Mouse (Mus musculus) intestine, embryonic 16.5 days (tissue): ENCODE measurements around the gene Tmem232. TPM values are rescaled to one million over a fixed set of nuclear protein-coding genes. Genes with fewer than 3 reads are reported as not detected.
"Not testable (repeated sequence)": the region's sequence is repeated elsewhere in the genome, so short reads cannot be mapped to it uniquely, and the experiment has no call there.

Experiments used
- ATAC-seq: fragments of 200-750 bp; cut with Nextera tagmentation; 2 replicates; pipeline ENCODE4 v1.8.0; 2017; ENCODE audit warnings: moderate TSS enrichment, moderate library complexity
- H3K27ac ChIP-seq: fragments of 300-500 bp; sonication (generic); 2 replicates; pipeline ENCODE4 v1.5.1; 2014; ENCODE audit warnings: mild to moderate bottlenecking, low read length
- H3K27me3 ChIP-seq: fragments of 300-500 bp; sonication (generic); replicated peaks from 2 replicates; pipeline ENCODE4 v1.6.1; 2014; ENCODE audit warnings: low read length, control low read depth, mixed read lengths; ENCODE audit not compliant: control insufficient read depth, insufficient read depth
- H3K36me3 ChIP-seq: fragments of 300-500 bp; sonication (generic); 2 replicates; pipeline ENCODE4 v1.6.1; 2014; ENCODE audit warnings: low read length, control low read depth; ENCODE audit not compliant: control insufficient read depth, insufficient read depth
- H3K4me1 ChIP-seq: fragments of 300-500 bp; sonication (generic); 2 replicates; pipeline ENCODE4 v1.6.1; 2014; ENCODE audit warnings: low read length, control low read depth, mixed read lengths; ENCODE audit not compliant: control insufficient read depth, insufficient read depth
- H3K4me2 ChIP-seq: fragments of 300-500 bp; sonication (generic); 2 replicates; pipeline ENCODE4 v1.6.1; 2014; ENCODE audit warnings: low read depth, low read length, control low read depth
- H3K4me3 ChIP-seq: fragments of 300-500 bp; sonication (generic); 2 replicates; pipeline ENCODE4 v1.5.1; 2014; ENCODE audit warnings: mild to moderate bottlenecking, low read length
- H3K9ac ChIP-seq: fragments of 300-500 bp; sonication (generic); 2 replicates; pipeline ENCODE4 v1.6.1; 2014; ENCODE audit warnings: low read depth, low read length
- H3K9me3 ChIP-seq: fragments of 300-500 bp; sonication (generic); 2 replicates; pipeline ENCODE4 v1.6.1; 2016; ENCODE audit warnings: low read length, control low read depth; ENCODE audit not compliant: control insufficient read depth
- WGBS: fragments of 180-500 bp; shearing (Covaris S2); extraction: QIAGEN DNeasy Blood & Tissue Kit; methylation state at CpG from one replicate; pipeline ENCODE4 v1.1.7; 2014; 5-methylcytosine and 5-hydroxymethylcytosine counted together
- polyA plus RNA-seq: library from polyadenylated mRNA; unstranded; fragments of >200 nt; fragmentation: Nextera tagmentation; extraction: Ambion mirVana; gene quantifications from 2 replicates; pipeline ENCODE4 v1.2.1, GENCODE M21; 2015

Gene Tmem232
- polyA plus RNA-seq, 1 experiment from 2014 or later, result not detected

DNA sequence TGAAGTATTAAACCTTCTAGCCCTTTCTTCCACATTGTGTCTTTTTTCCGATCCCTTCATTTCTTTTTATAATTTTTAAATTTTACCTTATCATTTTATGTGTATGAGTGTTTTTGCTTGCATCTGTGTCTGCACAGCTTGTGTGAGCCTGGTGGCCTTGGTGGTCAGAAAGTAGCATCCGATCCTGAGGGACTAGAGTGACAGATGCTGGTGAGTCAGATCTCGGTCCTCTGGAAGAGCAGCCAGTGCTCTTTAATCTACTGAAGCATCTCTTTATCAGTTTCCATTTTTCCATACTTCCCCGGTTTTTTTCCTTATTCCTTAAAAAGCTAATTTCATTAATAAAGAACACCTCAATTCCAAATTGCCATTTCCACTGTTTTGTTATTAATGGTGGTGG lies 9.8 kb upstream of the Tmem232 start:
- no peaks in the 10 kb centered on the region for H3K36me3 ChIP-seq
- ATAC-seq, result no peak
- no peak overlapping the region for H3K27ac ChIP-seq
- no peaks in the 10 kb centered on the region for H3K4me1 ChIP-seq
- no peaks in the 10 kb centered on the region; the same call in 1 of the 2 replicates for H3K27me3 ChIP-seq
- H3K4me2 ChIP-seq, result no peak overlapping the region
- no peaks in the 10 kb centered on the region for H3K9me3 ChIP-seq
- no peak overlapping the region for H3K4me3 ChIP-seq
- 87% methylated on average over 4 of the region's 4 CpGs for WGBS
- no peak overlapping the region for H3K9ac ChIP-seq

DNA sequence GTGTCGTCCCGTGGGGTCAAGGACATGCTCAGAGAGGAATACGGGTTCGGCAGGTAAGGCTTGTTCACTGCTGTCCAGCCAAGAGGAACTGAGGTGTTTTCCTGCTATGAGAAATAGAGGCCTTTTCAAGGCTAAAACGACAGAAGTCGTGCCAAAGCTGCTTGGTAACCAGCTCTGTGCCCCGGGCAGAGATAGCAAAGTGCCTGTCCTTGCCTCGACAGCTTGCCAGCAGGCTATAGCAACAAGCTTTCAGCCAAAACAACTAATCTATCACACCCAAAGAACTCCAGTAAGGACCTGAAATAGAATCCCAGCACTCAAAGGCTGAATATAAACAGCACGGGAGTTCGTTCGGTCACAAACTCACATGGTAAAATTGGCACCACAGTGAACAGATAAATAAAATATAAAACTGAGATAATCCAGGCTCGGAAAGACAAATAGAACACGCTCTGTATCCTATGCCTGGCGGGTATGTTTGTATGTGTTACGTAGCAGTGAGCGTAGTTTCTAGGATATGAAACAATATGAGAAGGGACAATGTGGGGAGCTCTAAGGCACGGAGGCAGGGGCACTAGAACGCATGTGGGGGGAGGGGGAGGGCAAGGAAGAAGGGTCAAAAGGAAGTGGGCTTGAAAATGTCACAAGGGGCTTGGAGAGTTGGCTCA lies 8.2 kb upstream of the Tmem232 start:
- peak; percentile 46 for ATAC-seq

DNA sequence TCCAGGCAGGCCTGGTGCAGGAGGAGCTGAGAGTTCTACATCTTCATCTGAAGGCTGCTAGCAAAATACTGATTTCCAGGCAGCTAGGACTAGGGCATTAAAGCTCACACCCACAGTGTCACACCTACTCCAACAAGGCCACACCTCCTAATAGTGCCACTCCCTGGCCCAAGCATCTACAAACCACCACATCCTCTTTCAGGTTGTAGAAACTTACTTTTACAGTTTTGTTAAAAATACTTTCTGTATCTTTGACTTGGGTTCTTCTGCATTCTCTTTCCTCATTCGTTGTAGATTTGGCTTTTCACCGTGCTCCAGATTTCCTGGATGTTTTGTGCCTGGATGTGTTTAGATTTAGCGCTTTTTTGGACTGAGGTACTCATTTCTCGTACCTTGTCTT lies 5.6 kb upstream of the Tmem232 start:
- 92% methylated on average over 4 of the region's 4 CpGs for WGBS
- H3K27ac ChIP-seq, ATAC-seq, H3K4me3 ChIP-seq, H3K27me3 ChIP-seq, H3K4me1 ChIP-seq, H3K9me3 ChIP-seq, H3K9ac ChIP-seq, H3K4me2 ChIP-seq, H3K36me3 ChIP-seq: not testable (repeated sequence)

More for the DNA sequence above, 8.2 kb upstream of the Tmem232 start:
- peak overlapping the region; percentile 42; the same call in 1 of the 2 replicates for H3K27ac ChIP-seq
- no peak overlapping the region for H3K9ac ChIP-seq
- H3K9me3 ChIP-seq, result no peaks in the 10 kb centered on the region
- H3K4me2 ChIP-seq, result no peak overlapping the region
- 39% methylated on average over 18 of the region's 18 CpGs for WGBS
- no peaks in the 10 kb centered on the region for H3K36me3 ChIP-seq
- no peaks in the 10 kb centered on the region; the same call in 1 of the 2 replicates for H3K27me3 ChIP-seq
- no peaks in the 10 kb centered on the region for H3K4me1 ChIP-seq
- H3K4me3 ChIP-seq, result no peak overlapping the region

GRCm38 (mm10) chr17:65536156-65536555 lies 4.4 kb downstream of the Tmem232 start:
- no peak overlapping the region for H3K9ac ChIP-seq
- no peaks in the 10 kb centered on the region for H3K36me3 ChIP-seq
- no peak overlapping the region for H3K27ac ChIP-seq
- H3K9me3 ChIP-seq, result no peaks in the 10 kb centered on the region
- H3K4me2 ChIP-seq, result no peak overlapping the region
- no peak overlapping the region for H3K4me3 ChIP-seq
- H3K4me1 ChIP-seq, result 0 out of 2 replicates have a peak, but pooled peaks cover 3% of the 10 kb centered on the region
- WGBS, result 28% methylated on average over 3 of the region's 3 CpGs
- H3K27me3 ChIP-seq, result no peaks in the 10 kb centered on the region
- no peak for ATAC-seq

DNA sequence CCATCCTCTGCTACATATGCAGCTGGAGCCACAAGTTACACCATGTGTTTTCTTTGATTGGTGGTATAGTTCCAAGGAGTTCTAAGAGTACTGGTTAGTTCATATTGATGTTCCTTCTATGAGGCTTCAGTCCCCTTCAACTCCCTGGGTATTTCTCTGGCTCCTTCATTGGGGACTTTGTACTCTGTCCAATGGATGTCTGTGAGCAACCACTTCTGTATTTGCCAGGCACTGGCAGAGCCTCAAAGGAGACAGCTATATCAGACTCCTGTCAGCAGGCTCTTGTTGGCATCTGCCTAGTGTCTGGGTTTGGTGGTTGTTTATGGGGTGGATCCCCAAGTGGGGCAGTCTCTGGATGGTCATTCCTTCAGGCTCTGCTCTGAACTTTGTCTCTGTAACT lies 8.2 kb downstream of the Tmem232 start:
- not testable (repeated sequence) for H3K27me3 ChIP-seq, H3K9me3 ChIP-seq, H3K9ac ChIP-seq, H3K4me3 ChIP-seq, ATAC-seq, H3K36me3 ChIP-seq, H3K4me2 ChIP-seq, H3K4me1 ChIP-seq, H3K27ac ChIP-seq

- ATAC-seq, result no peak
- Histone ChIP-seq H3K4me1 (no peaks in the 10 kb centered on the region), H3K27ac (no peak overlapping the region), H3K27me3 (no peaks in the 10 kb centered on the region), H3K4me3 (no peak overlapping the region), H3K4me2 (no peak overlapping the region), H3K36me3 (no peaks in the 10 kb centered on the region), H3K9me3 (no peaks in the 10 kb centered on the region), H3K9ac (no peak overlapping the region)
- 79% methylated on average over 5 of the region's 5 CpGs for WGBS
Observed at GRCm38 (mm10) chr17:65527529-65527928, 13.1 kb downstream of the Tmem232 start.

- no peaks in the 10 kb centered on the region for H3K9me3 ChIP-seq
- no peaks in the 10 kb centered on the region for H3K36me3 ChIP-seq
- H3K4me3 ChIP-seq, result no peak overlapping the region
- ATAC-seq, result no peak
- WGBS, result 80% methylated on average over 3 of the region's 3 CpGs
- no peaks in the 10 kb centered on the region for H3K27me3 ChIP-seq
- no peak overlapping the region for H3K9ac ChIP-seq
- H3K4me2 ChIP-seq, result no peak overlapping the region
- no peak overlapping the region for H3K27ac ChIP-seq
- H3K4me1 ChIP-seq, result no peaks in the 10 kb centered on the region
Observed at GRCm38 (mm10) chr17:65513517-65513916, 27.1 kb downstream of the Tmem232 start.

GRCm38 (mm10) chr17:65484654-65485053 lies 55.9 kb downstream of the Tmem232 start:
- no peak overlapping the region for H3K4me3 ChIP-seq
- H3K27ac ChIP-seq, result no peak overlapping the region
- no peak overlapping the region for H3K9ac ChIP-seq
- no peaks in the 10 kb centered on the region; the same call in 1 of the 2 replicates for H3K4me1 ChIP-seq
- no peaks in the 10 kb centered on the region for H3K27me3 ChIP-seq
- 0 out of 2 replicates have a peak overlapping the region, but pooled peaks have one; percentile 19 for H3K4me2 ChIP-seq
- ATAC-seq, result peak; percentile 71; the same call in 1 of the 2 replicates
- no peaks in the 10 kb centered on the region for H3K9me3 ChIP-seq
- 34% methylated on average over 10 of the region's 10 CpGs for WGBS
- no peaks in the 10 kb centered on the region for H3K36me3 ChIP-seq

- H3K4me2 ChIP-seq, result no peak overlapping the region
- H3K9me3 ChIP-seq, result no peaks in the 10 kb centered on the region
- H3K4me3 ChIP-seq, result no peak overlapping the region
- no peaks in the 10 kb centered on the region for H3K27me3 ChIP-seq
- no peak overlapping the region for H3K9ac ChIP-seq
- H3K4me1 ChIP-seq, result no peaks in the 10 kb centered on the region
- no peaks in the 10 kb centered on the region for H3K36me3 ChIP-seq
- no peak for ATAC-seq
- H3K27ac ChIP-seq, result no peak overlapping the region
- 90% methylated on average over 10 of the region's 10 CpGs for WGBS
Observed at GRCm38 (mm10) chr17:65476747-65477146, 63.8 kb downstream of the Tmem232 start.

DNA sequence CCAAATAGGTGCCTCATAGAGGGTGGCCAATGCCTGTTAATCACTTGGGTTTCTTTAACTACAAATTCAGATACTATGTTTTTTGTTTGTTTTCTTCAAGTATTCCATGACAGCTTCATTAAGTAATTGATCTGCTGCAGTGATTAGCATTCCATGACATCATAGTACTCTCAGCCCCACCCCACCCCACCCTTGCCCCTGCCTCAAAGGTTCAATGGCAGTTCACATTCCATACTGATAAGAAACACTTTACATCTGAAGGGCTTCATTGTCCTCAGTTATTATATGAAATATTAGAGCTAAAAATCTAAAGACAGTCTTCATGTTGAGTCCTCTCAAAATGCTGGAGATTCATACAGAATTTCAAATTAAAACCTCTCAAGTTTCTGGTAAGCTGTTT lies 89.8 kb downstream of the Tmem232 start:
- no peak overlapping the region for H3K4me2 ChIP-seq
- H3K27me3 ChIP-seq, result no peaks in the 10 kb centered on the region
- H3K4me3 ChIP-seq, result no peak overlapping the region
- no peaks in the 10 kb centered on the region for H3K9me3 ChIP-seq
- peak; percentile 66; the same call in 1 of the 2 replicates for ATAC-seq
- H3K9ac ChIP-seq, result no peak overlapping the region
- no peak overlapping the region for H3K27ac ChIP-seq
- H3K36me3 ChIP-seq, result no peaks in the 10 kb centered on the region
- H3K4me1 ChIP-seq, result no peaks in the 10 kb centered on the region
